Mouse (Mus musculus) MEL (cell line): ENCODE data around the gene Itih3. TPM values are rescaled to one million over a fixed set of nuclear protein-coding genes. Genes with fewer than 3 reads are reported as not detected.

Experiments
- DNase-seq: peaks from one replicate; pipeline ENCODE4 v3.0.0; 2011; ENCODE audit warnings: low read depth, low spot score
- H3K27ac ChIP-seq: 2 replicates; pipeline ENCODE4 v1.5.1; 2012; ENCODE audit warnings: low read depth, mild to moderate bottlenecking, control low read depth, low read length, moderate library complexity; ENCODE audit not compliant: control insufficient read depth
- H3K27me3 ChIP-seq, 2 experiments: fragments of 150-350 bp in 1 of 2; sonication (generic) in 1 of 2; 2 replicates each; pipeline ENCODE4 v1.6.1; 2012; ENCODE audit warnings: low read length in 2 of 2, mild to moderate bottlenecking in 2 of 2, improper control_type of control experiment in 1 of 2, moderate library complexity in 1 of 2; ENCODE audit not compliant: insufficient read depth in 2 of 2, control insufficient read depth in 1 of 2
- H3K36me3 ChIP-seq, 2 experiments: 2 replicates each; pipeline ENCODE4 v1.6.1; 2012 to 2014; ENCODE audit warnings: low read length in 2 of 2, improper control_type of control experiment in 1 of 2, inconsistent platforms in 1 of 2, mild to moderate bottlenecking in 1 of 2; ENCODE audit not compliant: insufficient read depth in 2 of 2, control insufficient read depth in 1 of 2
- H3K4me1 ChIP-seq, 2 experiments: fragments of 150-350 bp in 1 of 2; sonication (generic) in 1 of 2; 2 replicates each; pipeline ENCODE4 v1.6.1; 2012; ENCODE audit warnings: low read length in 2 of 2, improper control_type of control experiment in 1 of 2, mild to moderate bottlenecking in 1 of 2; ENCODE audit not compliant: insufficient read depth in 2 of 2, control insufficient read depth in 1 of 2
- H3K4me3 ChIP-seq, 2 experiments: fragments of 150-350 bp in 1 of 2; sonication (generic) in 1 of 2; 2 replicates each; pipeline ENCODE4 v1.5.1; 2012; ENCODE audit warnings: low read depth in 2 of 2, low read length in 2 of 2, mild to moderate bottlenecking in 2 of 2, moderate library complexity in 2 of 2, control low read depth in 1 of 2, improper control_type of control experiment in 1 of 2; ENCODE audit not compliant: control insufficient read depth in 1 of 2, insufficient read depth in 1 of 2
- H3K79me2 ChIP-seq: 2 replicates; pipeline ENCODE4 v1.6.1; 2012; ENCODE audit warnings: mild to moderate bottlenecking, low read length, moderate library complexity; ENCODE audit not compliant: control insufficient read depth, poor library complexity, insufficient read depth
- H3K9ac ChIP-seq: 2 replicates; pipeline ENCODE4 v1.6.1; 2012; ENCODE audit warnings: low read depth, mild to moderate bottlenecking, control low read depth, low read length, moderate library complexity; ENCODE audit not compliant: control insufficient read depth, poor library complexity, severe bottlenecking
- H3K9me3 ChIP-seq: fragments of 150-350 bp; sonication (generic); replicated peaks from 2 replicates; pipeline ENCODE4 v1.6.1; 2012; ENCODE audit warnings: mild to moderate bottlenecking, low read length, improper control_type of control experiment, moderate library complexity; ENCODE audit not compliant: insufficient read depth
- BHLHE40 ChIP-seq: IDR thresholded peaks from 2 replicates; pipeline ENCODE4 v1.6.1; 2012; ENCODE audit warnings: low read depth, mild to moderate bottlenecking, inconsistent platforms, low read length, improper control_type of control experiment, borderline replicate concordance
- CHD1 ChIP-seq: IDR thresholded peaks from 2 replicates; pipeline ENCODE4 v1.6.1; 2012; ENCODE audit warnings: low read depth, mild to moderate bottlenecking, inconsistent platforms, low read length, improper control_type of control experiment
- CHD2 ChIP-seq: IDR thresholded peaks from 2 replicates; pipeline ENCODE4 v1.6.1; 2011; ENCODE audit warnings: low read length, improper control_type of control experiment
- E2F4 ChIP-seq: IDR thresholded peaks from 2 replicates; pipeline ENCODE4 v1.6.1; 2011; ENCODE audit warnings: low read depth, low read length, improper control_type of control experiment, borderline replicate concordance
- ELF1 ChIP-seq: IDR thresholded peaks from 2 replicates; pipeline ENCODE4 v1.6.1; 2014; ENCODE audit warnings: low read depth, mild to moderate bottlenecking, inconsistent platforms, low read length, improper control_type of control experiment, moderate library complexity
- EP300 ChIP-seq, 2 experiments: IDR thresholded peaks; 2 replicates each; pipeline ENCODE4 v1.6.1; 2011; ENCODE audit warnings: improper control_type of control experiment in 2 of 2, low read length in 2 of 2, low read depth in 1 of 2, mild to moderate bottlenecking in 1 of 2
- GABPA ChIP-seq: IDR thresholded peaks from 2 replicates; pipeline ENCODE4 v1.6.1; 2012; ENCODE audit warnings: low read depth, mild to moderate bottlenecking, inconsistent platforms, low read length, improper control_type of control experiment, moderate library complexity
- GATA1 ChIP-seq: IDR thresholded peaks from 2 replicates; pipeline ENCODE4 v1.6.1; 2011; ENCODE audit warnings: low read depth, low read length, improper control_type of control experiment
- KAT2A ChIP-seq: conservative IDR thresholded peaks from 2 replicates; pipeline ENCODE4 v1.6.1; 2012; ENCODE audit warnings: low read depth, low read length, improper control_type of control experiment, inconsistent platforms
- MAFK ChIP-seq: IDR thresholded peaks from 2 replicates; pipeline ENCODE4 v1.6.1; 2011; ENCODE audit warnings: low read depth, mild to moderate bottlenecking, low read length, improper control_type of control experiment, borderline replicate concordance
- MAZ ChIP-seq: IDR thresholded peaks from 2 replicates; pipeline ENCODE4 v1.6.1; 2012; ENCODE audit warnings: low read depth, mild to moderate bottlenecking, inconsistent platforms, low read length, improper control_type of control experiment
- MYB ChIP-seq: IDR thresholded peaks from 2 replicates; pipeline ENCODE4 v1.6.1; 2011; ENCODE audit warnings: mild to moderate bottlenecking, low read depth, low read length, improper control_type of control experiment
- POLR2A ChIP-seq, 2 experiments: IDR thresholded peaks; 2 replicates each; pipeline ENCODE4 v1.6.1; 2011 to 2012; ENCODE audit warnings: low read length in 2 of 2, mild to moderate bottlenecking in 2 of 2, control low read depth in 1 of 2, improper control_type of control experiment in 1 of 2, low read depth in 1 of 2, moderate library complexity in 1 of 2; ENCODE audit not compliant: control insufficient read depth in 1 of 2, insufficient read depth in 1 of 2, poor library complexity in 1 of 2
- RAD21 ChIP-seq: IDR thresholded peaks from 2 replicates; pipeline ENCODE4 v1.6.1; 2011; ENCODE audit warnings: mild to moderate bottlenecking, low read depth, low read length, improper control_type of control experiment
- TBP ChIP-seq: IDR thresholded peaks from 2 replicates; pipeline ENCODE4 v1.8.0; 2011; ENCODE audit warnings: low read depth, low read length, improper control_type of control experiment
- TCF12 ChIP-seq: IDR thresholded peaks from 2 replicates; pipeline ENCODE4 v1.6.1; 2014; ENCODE audit warnings: low read depth, mild to moderate bottlenecking, inconsistent platforms, low read length, improper control_type of control experiment, moderate library complexity
- USF1 ChIP-seq: IDR thresholded peaks from 2 replicates; pipeline ENCODE4 v1.6.1; 2014; ENCODE audit warnings: low read depth, mild to moderate bottlenecking, inconsistent platforms, low read length, improper control_type of control experiment, moderate library complexity
- ZC3H11A ChIP-seq: IDR thresholded peaks from 2 replicates; pipeline ENCODE4 v1.6.1; 2012; ENCODE audit warnings: low read depth, mild to moderate bottlenecking, inconsistent platforms, low read length, improper control_type of control experiment
- ZKSCAN1 ChIP-seq: IDR thresholded peaks from 2 replicates; pipeline ENCODE4 v1.6.1; 2012; ENCODE audit warnings: low read depth, mild to moderate bottlenecking, inconsistent platforms, low read length, improper control_type of control experiment, moderate library complexity
- ZMIZ1 ChIP-seq: IDR thresholded peaks from 2 replicates; pipeline ENCODE4 v1.6.1; 2012; ENCODE audit warnings: low read depth, mild to moderate bottlenecking, inconsistent platforms, low read length, improper control_type of control experiment, moderate library complexity
- polyA plus RNA-seq, 2 experiments: library from polyadenylated mRNA; stranded (reverse) in 1 of 2; unstranded in 1 of 2; fragments of >175 nt in 1 of 2; fragments of >200 nt in 1 of 2; gene quantifications; 2 replicates each; pipeline versions ENCODE4 v1.2.1 to v1.2.4; 2012; ENCODE audit warnings: low replicate concordance in 2 of 2, low read depth in 1 of 2; ENCODE audit not compliant: insufficient read length in 2 of 2, insufficient read depth in 1 of 2, missing spikeins in 1 of 2
- total RNA-seq: library from RNA; depleted of rRNA; stranded (reverse); fragments of 300-350 nt; gene quantifications from 2 replicates; pipeline ENCODE4 v1.2.3, GENCODE M21; 2012

The Itih3 gene
- total and polyA plus RNA-seq, 3 experiments: not detected

DNA sequence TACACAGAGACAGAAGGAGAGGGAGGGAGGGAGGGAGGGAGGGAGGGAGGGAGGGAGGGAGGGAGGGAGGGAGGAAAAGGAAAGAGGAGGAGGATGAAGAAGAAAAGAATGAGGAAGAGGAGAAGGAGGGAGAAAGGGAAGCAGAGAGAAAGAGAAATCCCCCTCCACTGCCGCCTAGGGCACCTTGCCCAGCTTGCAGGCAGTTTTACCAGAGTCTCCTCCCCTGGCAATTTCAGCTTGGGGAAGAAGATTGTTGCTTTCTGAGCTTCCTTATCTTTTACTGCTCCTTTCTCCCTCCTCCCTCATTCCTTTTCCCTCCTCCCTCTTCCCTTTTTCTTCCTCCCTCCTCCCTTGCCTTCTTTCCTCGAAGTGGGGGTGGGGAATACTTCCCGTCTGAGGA, 20.5 kb downstream of the Itih3 start:
- peak overlapping the region; percentile 15; the same call in 1 of the 2 replicates for H3K27ac ChIP-seq
- no peaks in the 10 kb centered on the region; a peak in 1 of 4 replicates for H3K27me3 ChIP-seq
- H3K4me3 ChIP-seq: no peak overlapping the region
- peaks cover 3 to 16% of the 10 kb centered on the region in 2 experiments for H3K4me1 ChIP-seq
- H3K9me3 ChIP-seq: no peaks in the 10 kb centered on the region
- no peaks in the 10 kb centered on the region for H3K79me2 ChIP-seq
- DNase-seq: peak; percentile 58
- no peak overlapping the region for H3K9ac ChIP-seq
- TF ChIP-seq TCF12 (no peak), MAFK (no peak), TBP (peak; percentile 43; the same call in 1 of the 2 replicates), USF1 (no peak), E2F4 (no peak), GATA1 (peak; percentile 40; the same call in 1 of the 2 replicates), MAZ (peak; percentile 44; the same call in 1 of the 2 replicates), EP300 (IDR thresholded peaks at IDR 0.05; ENCODE audit: low read depth in 1 of 2, low read length in 2 of 2) (0 out of 4 replicates have a peak, but pooled peaks of 1 of the 2 experiments have one; percentile 39), RAD21 (no peak), CHD1 (no peak), ELF1 (no peak), POLR2A (IDR thresholded peaks at IDR 0.05; ENCODE audit: control insufficient read depth in 1 of 2, insufficient read depth in 1 of 2, low read depth in 1 of 2, low read length in 2 of 2, poor library complexity in 1 of 2) (no peak), KAT2A (no peak), GABPA (no peak), ZMIZ1 (no peak), CHD2 (no peak)
- H3K36me3 ChIP-seq: peaks cover 0 to 6% of the 10 kb centered on the region in 2 experiments; a peak in 2 of 4 replicates

DNA sequence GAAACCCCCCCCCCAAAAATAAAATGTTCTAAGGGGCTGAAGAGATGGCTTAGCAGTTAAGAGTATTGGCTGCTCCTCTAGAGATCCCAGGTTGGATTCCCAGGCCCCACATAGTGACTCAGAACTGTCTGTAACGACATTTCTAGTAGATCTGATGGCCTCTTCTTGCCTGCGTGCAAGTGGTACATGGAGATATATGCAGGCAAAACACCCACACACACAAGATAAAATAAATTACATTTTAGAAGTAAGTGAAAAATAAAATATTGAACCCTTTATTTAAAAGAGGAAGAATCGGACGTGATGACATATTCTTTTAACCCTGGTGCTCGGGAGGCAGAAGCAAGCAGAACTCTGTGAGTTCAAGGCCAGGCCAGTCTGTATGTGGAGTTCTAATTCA, 20.9 kb downstream of the Itih3 start:
- H3K4me1 ChIP-seq: peaks cover under 1 to 12% of the 10 kb centered on the region in 2 experiments
- H3K9me3 ChIP-seq: no peaks in the 10 kb centered on the region
- H3K79me2 ChIP-seq: no peaks in the 10 kb centered on the region
- H3K27me3 ChIP-seq: no peaks in the 10 kb centered on the region; a peak in 1 of 4 replicates
- TF ChIP-seq ZC3H11A (no peak), ZKSCAN1 (no peak), TCF12 (peak; percentile 45; the same call in 1 of the 2 replicates), BHLHE40 (no peak), MYB (peak; percentile 67), EP300 (IDR thresholded peaks at IDR 0.05; ENCODE audit: low read depth in 1 of 2, low read length in 2 of 2) (peak; percentile 76 to 85), GATA1 (peak; percentile 31; the same call in 1 of the 2 replicates)
- peak overlapping the region; percentile 9 for H3K27ac ChIP-seq
- DNase-seq: peak; percentile 54
- peaks cover 0 to 4% of the 10 kb centered on the region in 2 experiments; a peak in 2 of 4 replicates for H3K36me3 ChIP-seq
- H3K9ac ChIP-seq: no peak overlapping the region; the same call in 1 of the 2 replicates
- H3K4me3 ChIP-seq: no peak overlapping the region
